Mouse (Mus musculus) kidney, adult 11 months (tissue): ENCODE measurements at regions not wholly inside any gene's neighbourhood (a gene's known extent, or its start where the extent isn't known, plus 50 kb on each side); places are given as distances from the start of the nearest gene placed in this dataset.

Source experiments
- DNase-seq: peaks from one replicate; pipeline ENCODE4 v3.0.0; 2022

- DNase-seq = no peak
Measured at GRCm38 (mm10) chr17:50442062-50442461, 67.1 kb upstream of the Plcl2 start.

- DNase-seq = no peak
Measured at GRCm38 (mm10) chr17:50442905-50443304, 66.3 kb upstream of the Plcl2 start.

- no peak for DNase-seq
Measured at GRCm38 (mm10) chr17:50443376-50444022, 65.7 kb upstream of the Plcl2 start.

- DNase-seq = no peak
Measured at GRCm38 (mm10) chr17:50444023-50444389, 65.2 kb upstream of the Plcl2 start.

- DNase-seq = no peak
Measured at GRCm38 (mm10) chr17:50448693-50449092, 60.5 kb upstream of the Plcl2 start.

- DNase-seq = no peak
Measured at GRCm38 (mm10) chr17:50451606-50452005, 57.6 kb upstream of the Plcl2 start.

GRCm38 (mm10) chr17:50453524-50453923 is 55.7 kb upstream of the Plcl2 start:
- DNase-seq = no peak

- DNase-seq = no peak
Measured at GRCm38 (mm10) chr17:50453956-50454355, 55.2 kb upstream of the Plcl2 start.

GRCm38 (mm10) chr17:50454917-50455316 is 54.3 kb upstream of the Plcl2 start:
- DNase-seq = no peak

- DNase-seq = no peak
Measured at GRCm38 (mm10) chr17:50455719-50456118, 53.5 kb upstream of the Plcl2 start.

- no peak for DNase-seq
Measured at GRCm38 (mm10) chr17:50457053-50457697, 52.0 kb upstream of the Plcl2 start.

GRCm38 (mm10) chr17:50458232-50458631 is 51.0 kb upstream of the Plcl2 start:
- DNase-seq = no peak
